17 mouse cellular contexts compared by ENCODE assay signal in genomic region chr11:72153122-72153862, GRCm38 (mm10). TPM values are rescaled to one million over a fixed set of nuclear protein-coding genes. Genes with fewer than 3 reads are reported as not detected.
A peak's percentile ranks its signal among the peaks of the same experiment; 100 is the strongest.
DNase-seq lines count a peak whose midpoint lies in the region; ATAC-seq and TF ChIP-seq lines count a peak whose summit lies in the region.
"Had no signal": no experiment of that assay in that cellular context is flagged by ENCODE, and none has a peak within 500 bp of the region (broad histone marks: within the 10 kb centered on the region; RNA-seq: fewer than 3 reads in every experiment).

No protein-coding gene starts in this region.

- peaks cover 51% of the 10 kb centered on the region for H3K36me3 ChIP-seq in kidney, embryonic 15.5 days
- H3K36me3 ChIP-seq in midbrain, embryonic 10.5 days, result peaks cover 56% of the 10 kb centered on the region
- peaks cover 13% of the 10 kb centered on the region for H3K36me3 ChIP-seq in midbrain, embryonic 16.5 days (ENCODE audit: control insufficient read depth, insufficient read depth, low read length)
- peaks cover 4% of the 10 kb centered on the region; the same call in 1 of the 2 replicates for H3K36me3 ChIP-seq in midbrain, embryonic 15.5 days (replicated peaks)
- H3K36me3 ChIP-seq in forebrain, embryonic 16.5 days (ENCODE audit: control insufficient read depth, insufficient read depth), result peaks cover 14% of the 10 kb centered on the region

- WGBS in kidney, embryonic 15.5 days, result 63% methylated on average over 12 of the region's 12 CpGs
- 77% methylated on average over 12 of the region's 12 CpGs for WGBS in midbrain, embryonic 10.5 days
- 83% methylated on average over 12 of the region's 12 CpGs for WGBS in midbrain, embryonic 16.5 days
- 68% methylated on average over 12 of the region's 12 CpGs for whole genome bisulfite sequencing in lung, adult 2 months
- WGBS in midbrain, embryonic 15.5 days, result 79% methylated on average over 12 of the region's 12 CpGs
- 82% methylated on average over 12 of the region's 12 CpGs for WGBS in forebrain, embryonic 16.5 days

- peak overlapping the region; percentile 54 for H3K27ac ChIP-seq in kidney, embryonic 15.5 days
- H3K27ac ChIP-seq in midbrain, embryonic 10.5 days (replicated peaks), result 0 out of 2 replicates have a peak overlapping the region, but pooled peaks have one; percentile 4
- no peak overlapping the region for H3K27ac ChIP-seq in midbrain, embryonic 16.5 days (ENCODE audit: low read length)
- H3K27ac ChIP-seq in midbrain, embryonic 15.5 days, result no peak overlapping the region
- H3K27ac ChIP-seq in forebrain, embryonic 16.5 days (ENCODE audit: low read length), result no peak overlapping the region
- H3K27ac ChIP-seq: embryonic facial prominence, embryonic 10.5 days; hindbrain, embryonic 14.5 days had no signal

- no peak overlapping the region for H3K4me3 ChIP-seq in kidney, embryonic 15.5 days (replicated peaks)
- H3K4me3 ChIP-seq in midbrain, embryonic 10.5 days, result no peak overlapping the region
- H3K4me3 ChIP-seq in midbrain, embryonic 16.5 days (ENCODE audit: low read depth, low read length), result no peak overlapping the region
- no peak overlapping the region for H3K4me3 ChIP-seq in lung, adult 2 months (replicated peaks; ENCODE audit: extremely low read depth, low read depth, low read length)
- no peak overlapping the region for H3K4me3 ChIP-seq in midbrain, embryonic 15.5 days
- H3K4me3 ChIP-seq in forebrain, embryonic 16.5 days (replicated peaks; ENCODE audit: low read length), result no peak overlapping the region
- H3K4me3 ChIP-seq: embryonic facial prominence, embryonic 10.5 days had no signal

- no peak overlapping the region for H3K9ac ChIP-seq in kidney, embryonic 15.5 days
- no peak overlapping the region for H3K9ac ChIP-seq in midbrain, embryonic 16.5 days (ENCODE audit: low read depth, low read length)
- no peak overlapping the region for H3K9ac ChIP-seq in midbrain, embryonic 15.5 days
- no peak overlapping the region for H3K9ac ChIP-seq in forebrain, embryonic 16.5 days (replicated peaks; ENCODE audit: low read depth, low read length)
- H3K9ac ChIP-seq: hindbrain, embryonic 14.5 days had no signal

- TF ChIP-seq CTCF in lung, adult 2 months (IDR thresholded peaks at IDR 0.05; ENCODE audit: insufficient read depth, low read length), result 0 out of 2 replicates have a peak, but pooled peaks have one; percentile 15

- 0 out of 2 replicates have a peak, but pooled peaks have one; percentile 34 for ATAC-seq in kidney, embryonic 15.5 days (replicated peaks; ENCODE audit: low FRiP score)
- ATAC-seq in midbrain, embryonic 16.5 days, result no peak
- 0 out of 2 replicates have a peak, but pooled peaks have one; percentile 41 for ATAC-seq in midbrain, embryonic 15.5 days (replicated peaks)
- ATAC-seq in forebrain, embryonic 16.5 days, result no peak

- H3K27me3 ChIP-seq in kidney, embryonic 15.5 days, result no peaks in the 10 kb centered on the region
- H3K27me3 ChIP-seq in midbrain, embryonic 10.5 days (ENCODE audit: low read depth, poor library complexity, severe bottlenecking), result no peaks in the 10 kb centered on the region
- H3K27me3 ChIP-seq in midbrain, embryonic 16.5 days (ENCODE audit: control insufficient read depth, insufficient read depth, low read depth, low read length), result no peaks in the 10 kb centered on the region
- H3K27me3 ChIP-seq in midbrain, embryonic 15.5 days (replicated peaks), result no peaks in the 10 kb centered on the region
- H3K27me3 ChIP-seq in forebrain, embryonic 16.5 days (replicated peaks; ENCODE audit: control insufficient read depth, insufficient read depth, low read length), result no peaks in the 10 kb centered on the region

- no peaks in the 10 kb centered on the region for H3K9me3 ChIP-seq in kidney, embryonic 15.5 days (replicated peaks)
- H3K9me3 ChIP-seq in midbrain, embryonic 10.5 days (replicated peaks), result no peaks in the 10 kb centered on the region
- no peaks in the 10 kb centered on the region for H3K9me3 ChIP-seq in midbrain, embryonic 16.5 days (replicated peaks; ENCODE audit: control insufficient read depth, low read length, poor library complexity, severe bottlenecking)
- no peaks in the 10 kb centered on the region for H3K9me3 ChIP-seq in midbrain, embryonic 15.5 days
- no peaks in the 10 kb centered on the region for H3K9me3 ChIP-seq in forebrain, embryonic 16.5 days (ENCODE audit: control insufficient read depth, low read length)
- H3K9me3 ChIP-seq: embryonic facial prominence, embryonic 10.5 days had no signal

- no peak overlapping the region for H3K4me2 ChIP-seq in kidney, embryonic 15.5 days
- no peak overlapping the region for H3K4me2 ChIP-seq in midbrain, embryonic 16.5 days (ENCODE audit: low read length)
- H3K4me2 ChIP-seq in midbrain, embryonic 15.5 days, result no peak overlapping the region
- H3K4me2 ChIP-seq in forebrain, embryonic 16.5 days (ENCODE audit: low read length), result no peak overlapping the region
- H3K4me2 ChIP-seq: hindbrain, embryonic 14.5 days had no signal

- no peak for DNase-seq in kidney, postnatal 36 days
- DNase-seq in midbrain, embryonic 10.5 days (ENCODE audit: low spot score), result no peak
- peak; percentile 45 for DNase-seq in lung, adult 2 months
- DNase-seq in right cerebral cortex, postnatal 36 days (ENCODE audit: low spot score in 2 of 2), result no peak
- DNase-seq: adrenal gland, adult 8-10 months; cerebellum, adult 8-10 months; heart, adult 18-20 months; heart, postnatal 36 days; right cerebral cortex, adult 18-20 months; thymus, postnatal 36 days had no signal

- peaks cover 19% of the 10 kb centered on the region for H3K4me1 ChIP-seq in kidney, embryonic 15.5 days
- H3K4me1 ChIP-seq in midbrain, embryonic 10.5 days, result peaks cover 25% of the 10 kb centered on the region
- peaks cover 13% of the 10 kb centered on the region for H3K4me1 ChIP-seq in midbrain, embryonic 16.5 days (ENCODE audit: control insufficient read depth, insufficient read depth, low read length)
- H3K4me1 ChIP-seq in lung, adult 2 months (ENCODE audit: control insufficient read depth, insufficient read depth, low read length), result peaks cover 6% of the 10 kb centered on the region; the same call in 1 of the 2 replicates
- H3K4me1 ChIP-seq in midbrain, embryonic 15.5 days, result peaks cover 16% of the 10 kb centered on the region
- peaks cover 14% of the 10 kb centered on the region for H3K4me1 ChIP-seq in forebrain, embryonic 16.5 days (replicated peaks; ENCODE audit: control insufficient read depth, insufficient read depth, low read length)

- TF ChIP-seq POLR2A in lung, adult 2 months (IDR thresholded peaks at IDR 0.05; ENCODE audit: borderline replicate concordance, extremely low read depth, low read depth, low read length), result no peak

RNA-seq across cellular contexts. Expression of gene Pitpnm3, which starts 17.7 kb away (rescaled TPM):
- 0.05 and 0.13 TPM in 2 replicates for polyA plus RNA-seq in kidney, embryonic 15.5 days (2015; fragmentation: Nextera tagmentation; extraction: Ambion mirVana)
- 0.10 and 0.25 TPM in 2 replicates for polyA plus RNA-seq in midbrain, embryonic 10.5 days (2016; fragmentation: Nextera tagmentation; extraction: Ambion mirVana)
- 5.4 and 6.1 TPM in 2 replicates for polyA plus RNA-seq in midbrain, embryonic 16.5 days (2015; fragmentation: Nextera tagmentation; extraction: Ambion mirVana)
- 26.9 and 30.0 TPM in 2 replicates for polyA plus RNA-seq in lung, adult 2 months (2012; rRNA removed)
- 4.8 and 5.3 TPM in 2 replicates for polyA plus RNA-seq in midbrain, embryonic 15.5 days (2015; fragmentation: Nextera tagmentation; extraction: Ambion mirVana)
- polyA plus RNA-seq in forebrain, embryonic 16.5 days (2015; fragmentation: Nextera tagmentation; extraction: Ambion mirVana), result 2.0 and 3.0 TPM in 2 replicates

RNA-seq across cellular contexts. Expression of gene Gm43951, which starts 53.3 kb away (rescaled TPM):
- polyA plus RNA-seq in kidney, embryonic 15.5 days (2015; fragmentation: Nextera tagmentation; extraction: Ambion mirVana), result 0.22 and 0.29 TPM in 2 replicates
- 0.28 and 0.61 TPM in 2 replicates for polyA plus RNA-seq in midbrain, embryonic 10.5 days (2016; fragmentation: Nextera tagmentation; extraction: Ambion mirVana)
- polyA plus RNA-seq in midbrain, embryonic 16.5 days (2015; fragmentation: Nextera tagmentation; extraction: Ambion mirVana), result 1.7 and 1.9 TPM in 2 replicates
- 0.20 and 0.32 TPM in 2 replicates for polyA plus RNA-seq in lung, adult 2 months (2012; rRNA removed)
- 1.8 and 1.9 TPM in 2 replicates for polyA plus RNA-seq in midbrain, embryonic 15.5 days (2015; fragmentation: Nextera tagmentation; extraction: Ambion mirVana)
- 1.6 TPM in 2 replicates for polyA plus RNA-seq in forebrain, embryonic 16.5 days (2015; fragmentation: Nextera tagmentation; extraction: Ambion mirVana)
- polyA plus RNA-seq: heart, embryonic 14.5 days had no signal

RNA-seq across cellular contexts. Expression of gene 4933427D14Rik, which starts 54.0 kb away (rescaled TPM):
- 13.5 and 16.4 TPM in 2 replicates for polyA plus RNA-seq in kidney, embryonic 15.5 days (2015; fragmentation: Nextera tagmentation; extraction: Ambion mirVana)
- polyA plus RNA-seq in midbrain, embryonic 10.5 days (2016; fragmentation: Nextera tagmentation; extraction: Ambion mirVana), result 19.0 and 20.2 TPM in 2 replicates
- 18.4 and 26.0 TPM in 2 replicates for polyA plus RNA-seq in midbrain, embryonic 16.5 days (2015; fragmentation: Nextera tagmentation; extraction: Ambion mirVana)
- polyA plus RNA-seq in lung, adult 2 months (2012; rRNA removed), result 4.1 and 5.1 TPM in 2 replicates
- 24.0 and 26.0 TPM in 2 replicates for polyA plus RNA-seq in midbrain, embryonic 15.5 days (2015; fragmentation: Nextera tagmentation; extraction: Ambion mirVana)
- 23.6 and 24.3 TPM in 2 replicates for polyA plus RNA-seq in forebrain, embryonic 16.5 days (2015; fragmentation: Nextera tagmentation; extraction: Ambion mirVana)

RNA-seq across cellular contexts. Expression of gene Txndc17, which starts 54.1 kb away (rescaled TPM):
- 200 and 216 TPM in 2 replicates for polyA plus RNA-seq in kidney, embryonic 15.5 days (2015; fragmentation: Nextera tagmentation; extraction: Ambion mirVana)
- 166 and 185 TPM in 2 replicates for polyA plus RNA-seq in midbrain, embryonic 10.5 days (2016; fragmentation: Nextera tagmentation; extraction: Ambion mirVana)
- polyA plus RNA-seq in midbrain, embryonic 16.5 days (2015; fragmentation: Nextera tagmentation; extraction: Ambion mirVana), result 137 and 145 TPM in 2 replicates
- 36.0 and 53.8 TPM in 2 replicates for polyA plus RNA-seq in lung, adult 2 months (2012; rRNA removed)
- 141 and 145 TPM in 2 replicates for polyA plus RNA-seq in midbrain, embryonic 15.5 days (2015; fragmentation: Nextera tagmentation; extraction: Ambion mirVana)
- 131 and 138 TPM in 2 replicates for polyA plus RNA-seq in forebrain, embryonic 16.5 days (2015; fragmentation: Nextera tagmentation; extraction: Ambion mirVana)

Comparison
In these comparisons a context has a peak if more than half of its experiments do, and no peak if none do; other contexts are left out.
1. ATAC-seq: peak in kidney, embryonic 15.5 days (single experiment) and midbrain, embryonic 15.5 days (single experiment); none in midbrain, embryonic 16.5 days (single experiment) and forebrain, embryonic 16.5 days (single experiment).
2. H3K27ac ChIP-seq: peak in kidney, embryonic 15.5 days (single experiment) and midbrain, embryonic 10.5 days (single experiment); none in midbrain, embryonic 16.5 days (single experiment), midbrain, embryonic 15.5 days (single experiment) and forebrain, embryonic 16.5 days (single experiment).